Mouse (Mus musculus) hindbrain, embryonic 16.5 days (tissue): ENCODE measurements around the gene Atxn3. TPM values are rescaled to one million over a fixed set of nuclear protein-coding genes. Genes with fewer than 3 reads are reported as not detected.

Experiments used
- ATAC-seq: fragments of 200-750 bp; cut with Nextera tagmentation; 2 replicates; pipeline ENCODE4 v1.8.0; 2017; ENCODE audit warnings: moderate TSS enrichment, moderate library complexity
- H3K27ac ChIP-seq: fragments of 300-500 bp; sonication (generic); 2 replicates; pipeline ENCODE4 v1.5.1; 2014; ENCODE audit warnings: low read depth, mild to moderate bottlenecking, control low read depth, low read length, moderate library complexity
- H3K27me3 ChIP-seq: fragments of 300-500 bp; sonication (generic); replicated peaks from 2 replicates; pipeline ENCODE4 v1.6.1; 2014; ENCODE audit warnings: low read length; ENCODE audit not compliant: control insufficient read depth, insufficient read depth
- H3K36me3 ChIP-seq: fragments of 300-500 bp; sonication (generic); 2 replicates; pipeline ENCODE4 v1.6.1; 2014; ENCODE audit warnings: mild to moderate bottlenecking, low read length, moderate library complexity, mixed read lengths; ENCODE audit not compliant: control insufficient read depth, insufficient read depth
- H3K4me1 ChIP-seq: fragments of 300-500 bp; sonication (generic); 2 replicates; pipeline ENCODE4 v1.6.1; 2014; ENCODE audit warnings: low read depth, low read length; ENCODE audit not compliant: control insufficient read depth, insufficient read depth
- H3K4me2 ChIP-seq: fragments of 300-500 bp; sonication (generic); 2 replicates; pipeline ENCODE4 v1.6.1; 2014; ENCODE audit warnings: mild to moderate bottlenecking, low read length, control low read depth, moderate library complexity
- H3K4me3 ChIP-seq: fragments of 300-500 bp; sonication (generic); 2 replicates; pipeline ENCODE4 v1.5.1; 2014; ENCODE audit warnings: mild to moderate bottlenecking, low read length, control low read depth, moderate library complexity
- H3K9ac ChIP-seq: fragments of 300-500 bp; sonication (generic); 2 replicates; pipeline ENCODE4 v1.6.1; 2014; ENCODE audit warnings: low read depth, mild to moderate bottlenecking, control low read depth, low read length, moderate library complexity
- H3K9me3 ChIP-seq: fragments of 300-500 bp; sonication (generic); 2 replicates; pipeline ENCODE4 v1.6.1; 2014; ENCODE audit warnings: mild to moderate bottlenecking, low read length, moderate library complexity; ENCODE audit not compliant: control insufficient read depth
- WGBS: fragments of 180-500 bp; shearing (Covaris S2); extraction: QIAGEN DNeasy Blood & Tissue Kit; methylation state at CpG from one replicate; pipeline ENCODE4 v1.1.7; 2014; 5-methylcytosine and 5-hydroxymethylcytosine counted together
- polyA plus RNA-seq: library from polyadenylated mRNA; unstranded; fragments of >200 nt; fragmentation: Nextera tagmentation; extraction: Ambion mirVana; gene quantifications from 2 replicates; pipeline ENCODE4 v1.2.1, GENCODE M21; 2015

Gene Atxn3
- polyA plus RNA-seq, 1 experiment from 2014 or later = 9.0 TPM

GRCm38 (mm10) chr12:101884926-101885325, 73.1 kb downstream of the Atxn3 start:
- Histone ChIP-seq H3K9ac (no peak overlapping the region), H3K36me3 (peaks cover 22% of the 10 kb centered on the region), H3K9me3 (no peaks in the 10 kb centered on the region), H3K27ac (no peak overlapping the region), H3K4me1 (no peaks in the 10 kb centered on the region), H3K27me3 (no peaks in the 10 kb centered on the region), H3K4me3 (no peak overlapping the region), H3K4me2 (no peak overlapping the region)
- 96% methylated on average over 7 of the region's 7 CpGs for WGBS
- no peak for ATAC-seq

- Histone ChIP-seq H3K4me2 (no peak overlapping the region), H3K4me1 (no peaks in the 10 kb centered on the region), H3K4me3 (no peak overlapping the region), H3K27me3 (no peaks in the 10 kb centered on the region), H3K27ac (no peak overlapping the region), H3K9ac (no peak overlapping the region), H3K9me3 (no peaks in the 10 kb centered on the region), H3K36me3 (peaks cover 2% of the 10 kb centered on the region; the same call in 1 of the 2 replicates)
- WGBS = 92% methylated on average over 2 of the region's 2 CpGs
- no peak for ATAC-seq
Measured at GRCm38 (mm10) chr12:101876374-101876773, 81.7 kb downstream of the Atxn3 start.

GRCm38 (mm10) chr12:101875107-101875506, 82.9 kb downstream of the Atxn3 start:
- no peak overlapping the region for H3K4me3 ChIP-seq
- H3K27me3 ChIP-seq = no peaks in the 10 kb centered on the region
- WGBS = 62% methylated on average over 1 of the region's 1 CpGs
- no peak overlapping the region for H3K27ac ChIP-seq
- H3K9me3 ChIP-seq = no peaks in the 10 kb centered on the region
- no peak overlapping the region for H3K4me2 ChIP-seq
- peak; percentile 50 for ATAC-seq
- no peak overlapping the region for H3K9ac ChIP-seq
- H3K36me3 ChIP-seq = peaks cover 2% of the 10 kb centered on the region; the same call in 1 of the 2 replicates
- H3K4me1 ChIP-seq = no peaks in the 10 kb centered on the region

Other genes starting within 250 kb of the Atxn3 start
- gene Tc2n, start 239.7 kb downstream of the Atxn3 start, polyA plus RNA-seq = 0.46 and 0.53 TPM in 2 replicates
- gene Fbln5, start 139.2 kb downstream of the Atxn3 start, polyA plus RNA-seq = 18.4 and 21.0 TPM in 2 replicates
- 18.4 and 21.8 TPM in 2 replicates for gene Trip11, start 45.0 kb downstream of the Atxn3 start, polyA plus RNA-seq
- 30.1 and 31.8 TPM in 2 replicates for gene Cpsf2, start 17.7 kb upstream of the Atxn3 start, polyA plus RNA-seq
- gene Slc24a4, start 170.5 kb upstream of the Atxn3 start, polyA plus RNA-seq = 2.2 and 3.1 TPM in 2 replicates